9 mouse cellular contexts compared by ENCODE assay signal in the genomic region with DNA sequence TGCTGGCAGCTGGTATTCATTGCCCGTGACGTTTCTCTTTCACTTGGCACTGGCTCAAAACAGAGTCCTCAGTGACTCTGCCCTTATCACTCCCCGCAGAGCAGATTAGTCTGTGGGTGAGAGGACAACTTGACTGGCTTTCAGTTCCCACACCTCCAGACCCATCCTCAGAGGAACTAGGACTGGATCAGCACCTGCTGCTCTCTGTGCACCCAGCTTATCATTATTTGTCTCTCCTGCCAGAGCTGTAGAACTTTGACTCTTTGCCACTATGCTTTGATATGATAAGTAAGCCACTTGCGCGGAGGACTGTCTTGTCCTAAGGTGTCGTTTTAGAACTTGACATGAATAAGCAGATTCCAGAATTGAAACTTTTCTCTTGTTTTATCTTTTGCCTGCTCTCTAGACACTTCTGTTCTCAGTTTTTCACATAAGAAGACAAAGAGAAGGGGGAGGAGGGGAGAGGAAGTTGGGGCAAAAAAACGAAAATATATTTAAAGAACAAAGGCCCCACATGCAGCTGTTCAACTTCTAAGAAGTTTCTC. TPM values are rescaled to one million over a fixed set of nuclear protein-coding genes. Genes with fewer than 3 reads are reported as not detected.
A peak's percentile ranks its signal among the peaks of the same experiment; 100 is the strongest.
DNase-seq lines count a peak whose midpoint lies in the region; ATAC-seq lines count a peak whose summit lies in the region.
"Had no signal": no experiment of that assay in that cellular context is flagged by ENCODE, and none has a peak within 500 bp of the region (broad histone marks: within the 10 kb centered on the region; RNA-seq: fewer than 3 reads in every experiment).

No protein-coding gene starts in this region.

- ATAC-seq in granulocyte monocyte progenitor cell, adult 5-6 weeks (replicated peaks; ENCODE audit: poor library complexity, severe bottlenecking), result peak; percentile 57
- ATAC-seq in liver, embryonic 15.5 days (ENCODE audit: insufficient read depth), result peak; percentile 92

- peak; percentile 53 for DNase-seq in ovary, adult 18-20 months (ENCODE audit: low spot score)
- no peak for DNase-seq in ovary, postnatal 10 days (ENCODE audit: low spot score)
- DNase-seq in spleen, postnatal 36 days (ENCODE audit: low spot score in 2 of 2), result peak; percentile 80 to 83
- no peak for DNase-seq in urinary bladder, postnatal 4 days (ENCODE audit: low spot score in 2 of 2)
- no peak for DNase-seq in layer of hippocampus, adult 8-10 months (ENCODE audit: low spot score in 2 of 2)
- no peak for DNase-seq in layer of hippocampus, adult 18-20 months (ENCODE audit: low spot score in 2 of 2)

- peak overlapping the region; percentile 9; the same call in 1 of the 2 replicates for H3K4me3 ChIP-seq in liver, embryonic 15.5 days (replicated peaks)
- H3K4me3 ChIP-seq: limb, embryonic 12.5 days had no signal

- 6% methylated on average over 7 of the region's 7 CpGs for WGBS in liver, embryonic 15.5 days (ENCODE audit: insufficient replicate concordance)

- no peak overlapping the region; the same call in 1 of the 2 replicates for H3K9ac ChIP-seq in liver, embryonic 15.5 days
- H3K9ac ChIP-seq: limb, embryonic 12.5 days had no signal

- peak overlapping the region; percentile 87 for H3K27ac ChIP-seq in liver, embryonic 15.5 days (replicated peaks)
- H3K27ac ChIP-seq: limb, embryonic 12.5 days had no signal

- H3K27me3 ChIP-seq in liver, embryonic 15.5 days, result no peaks in the 10 kb centered on the region
- H3K27me3 ChIP-seq: limb, embryonic 12.5 days had no signal

- H3K36me3 ChIP-seq in liver, embryonic 15.5 days (replicated peaks), result no peaks in the 10 kb centered on the region
- H3K36me3 ChIP-seq: limb, embryonic 12.5 days had no signal

- peak overlapping the region; percentile 58 for H3K4me2 ChIP-seq in liver, embryonic 15.5 days
- H3K4me2 ChIP-seq: limb, embryonic 12.5 days had no signal

- H3K9me3 ChIP-seq in liver, embryonic 15.5 days (replicated peaks), result no peaks in the 10 kb centered on the region
- H3K9me3 ChIP-seq: limb, embryonic 12.5 days had no signal

- peaks cover 78% of the 10 kb centered on the region for H3K4me1 ChIP-seq in liver, embryonic 15.5 days (replicated peaks)
- H3K4me1 ChIP-seq: limb, embryonic 12.5 days had no signal

RNA-seq across cellular contexts. Expression of gene Coq2, which starts 30.9 kb away (rescaled TPM):
- 59.5 and 65.8 TPM in 2 replicates for total RNA-seq in granulocyte monocyte progenitor cell, adult 5-6 weeks (2014; fragmentation: Nextera tagmentation)
- total RNA-seq in granulocyte monocyte progenitor cell, adult 5-6 weeks (2017), result 41.8 and 47.5 TPM in 2 replicates
- 22.8 and 24.3 TPM in 2 replicates for polyA plus RNA-seq in liver, embryonic 15.5 days (2015; fragmentation: Nextera tagmentation; extraction: Ambion mirVana)
- total RNA-seq in layer of hippocampus, adult 8-10 months (2022), result 10 to 100 TPM; 77.6 to 88.5 (median 82.3) TPM
- total RNA-seq in layer of hippocampus, adult 18-20 months (2021), result 10 to 100 TPM; 80.6 to 84.9 TPM

Comparison
In these comparisons a context has a peak if more than half of its experiments do, and no peak if none do; other contexts are left out.
1. DNase-seq: peak in ovary, adult 18-20 months (single experiment) and spleen, postnatal 36 days (2 of 2); none in ovary, postnatal 10 days (single experiment), urinary bladder, postnatal 4 days (0 of 2), layer of hippocampus, adult 8-10 months (0 of 2) and layer of hippocampus, adult 18-20 months (0 of 2).